Mouse (Mus musculus) embryonic stem cell, embryonic (primary cell): Measurements from ENCODE around the gene Rnf216.

Experiments
- CTCF ChIA-PET, 4 experiments: fragments of 300-600 bp in 2 of 4; fragments of 350-600 bp in 2 of 4; sonication (Branson Sonifier 250); formaldehyde crosslinking; loops; one replicate each; lab custom pipeline; 2022; ENCODE audit warnings: inconsistent platforms in 2 of 4; lab: Charles Lee
- POLR2A ChIA-PET, 4 experiments: fragments of 300-600 bp in 2 of 4; fragments of 350-600 bp in 2 of 4; sonication (Branson Sonifier 250); formaldehyde crosslinking; loops; one replicate each; lab custom pipeline; 2022; ENCODE audit warnings: antibody characterized with exemption in 4 of 4, inconsistent platforms in 1 of 4; lab: Charles Lee

The Rnf216 gene

GRCm38 (mm10) chr5:143052677-143053076, 60.1 kb downstream of the Rnf216 start:
- ChIA-PET CTCF (interaction anchor here in 3 of 4 experiments (0.5 to 2.4 kb wide), 6 partner anchors 14 to 916 kb away, joined by 3 to 8 read pairs (median 4); no protein-coding TSS in a partner anchor), POLR2A (interaction anchor here in 3 of 4 experiments (0.7 to 2.0 kb wide), 5 partner anchors 8 to 90 kb away, joined by 3 to 6 read pairs (median 4); no protein-coding TSS in a partner anchor)

- ChIA-PET CTCF (interaction anchor here in 2 of 4 experiments (0.5 to 2.4 kb wide), 2 partner anchors 15 to 28 kb away, joined by 6 to 8 read pairs; no protein-coding TSS in a partner anchor), POLR2A (interaction anchor here in 2 of 4 experiments (1.5 to 2.4 kb wide), 4 partner anchors 7 to 146 kb away, joined by 4 to 6 read pairs (median 5); no protein-coding TSS in a partner anchor)
Measured at GRCm38 (mm10) chr5:143051851-143052250, 60.9 kb downstream of the Rnf216 start.

- ChIA-PET POLR2A (interaction anchor here (0.5 to 2.4 kb wide), 13 partner anchors 8 to 228 kb away, joined by 3 to 9 read pairs (median 3); partner anchors contain the start of gene Rnf216 (in 1 of the 4)), CTCF (interaction anchor here in 2 of 4 experiments (0.6 to 1.4 kb wide), 3 partner anchors 13 to 114 kb away, joined by 3 to 6 read pairs (median 5); no protein-coding TSS in a partner anchor)
Measured at GRCm38 (mm10) chr5:143050273-143050672, 62.5 kb downstream of the Rnf216 start.

DNA sequence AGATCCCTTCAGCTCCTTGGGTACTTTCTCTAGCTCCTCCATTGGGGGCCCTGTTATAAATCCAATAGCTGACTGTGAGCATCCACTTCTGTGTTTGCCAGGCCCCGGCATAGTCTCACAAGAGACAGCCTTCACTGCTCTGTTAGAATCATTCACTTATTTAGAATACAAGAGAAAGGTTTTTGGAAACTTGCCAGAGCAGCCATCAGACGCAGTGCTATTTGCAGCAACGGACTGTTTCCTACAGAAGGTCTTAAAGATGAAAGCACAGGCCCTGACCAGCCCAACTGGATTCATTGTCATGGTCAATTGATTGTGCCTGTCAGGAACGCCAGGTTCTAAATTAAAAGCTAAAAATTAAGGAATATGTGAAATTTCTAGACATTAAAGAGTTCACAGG, 63.0 kb downstream of the Rnf216 start:
- CTCF ChIA-PET, result interaction anchor here in 2 of 4 experiments (0.7 to 1.4 kb wide), 3 partner anchors 17 to 246 kb away, joined by 3 to 6 read pairs (median 5); no protein-coding TSS in a partner anchor
- POLR2A ChIA-PET, result interaction anchor here in 3 of 4 experiments (0.8 to 2.0 kb wide), 9 partner anchors 9 to 144 kb away, joined by 3 to 9 read pairs (median 3); partner anchors contain the start of gene Rnf216 (in 1 of the 3)

DNA sequence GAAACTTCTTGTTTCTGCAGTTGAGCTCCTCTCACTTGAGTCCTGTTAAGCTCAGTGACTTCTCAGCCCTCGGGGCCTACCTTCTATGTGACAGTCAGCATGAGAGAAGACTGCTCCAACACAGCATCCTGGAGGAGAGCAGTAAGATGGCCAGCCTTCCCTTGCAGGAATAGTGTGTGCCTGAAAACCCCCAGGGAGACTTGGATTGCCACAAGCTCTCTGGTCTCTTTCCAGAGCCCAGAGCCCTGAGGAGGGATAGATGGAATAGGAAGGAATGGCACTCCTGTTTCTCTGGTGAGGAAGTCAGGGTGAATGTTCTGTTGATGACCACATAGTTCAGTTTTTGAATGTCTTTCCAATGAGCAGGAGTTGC, 63.8 kb downstream of the Rnf216 start:
- CTCF ChIA-PET, result interaction anchor here in 2 of 4 experiments (0.6 to 0.9 kb wide), 3 partner anchors 10 to 172 kb away, joined by 3 to 5 read pairs (median 4); no protein-coding TSS in a partner anchor

DNA sequence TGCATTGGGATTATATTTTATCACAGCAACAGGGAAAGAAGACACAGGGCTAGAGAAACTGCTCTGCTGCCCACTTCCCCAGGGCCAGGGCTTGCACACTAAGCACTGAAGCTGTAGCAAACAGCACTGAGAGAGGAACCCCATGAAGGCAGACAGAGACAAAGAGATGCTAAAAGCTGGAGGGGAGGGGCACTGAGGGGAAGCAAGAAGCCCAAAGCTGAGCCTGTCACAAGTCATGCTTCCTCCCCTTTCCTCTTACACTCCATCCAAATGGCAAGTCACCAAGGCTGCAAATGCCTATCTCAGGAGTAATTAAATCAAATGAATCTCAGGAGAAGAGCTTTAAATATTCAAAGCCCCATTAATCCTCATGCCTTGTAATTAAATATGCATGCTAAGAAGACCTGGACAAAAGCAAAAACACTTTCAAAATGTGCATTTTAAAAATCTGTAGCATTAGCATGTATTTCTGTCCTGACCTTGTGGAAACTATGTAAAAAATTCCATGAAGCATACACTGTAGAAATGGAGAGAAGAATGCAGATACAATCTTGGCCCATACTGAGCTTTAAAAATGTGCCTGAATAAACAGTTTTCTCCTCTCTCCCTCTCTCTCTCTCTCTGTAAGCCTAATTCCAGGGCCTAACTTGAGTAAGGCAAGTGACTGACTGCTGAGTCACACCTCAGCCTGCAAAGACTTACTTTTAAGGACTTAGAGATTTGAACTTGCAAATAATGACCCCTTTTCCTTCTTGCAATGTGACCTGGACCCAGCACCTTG, 64.4 kb downstream of the Rnf216 start:
- ChIA-PET CTCF (interaction anchor here in 3 of 4 experiments (0.5 to 1.1 kb wide), 7 partner anchors 9 to 171 kb away, joined by 3 to 5 read pairs (median 3); no protein-coding TSS in a partner anchor), POLR2A (interaction anchor here in 2 of 4 experiments (0.5 to 2.0 kb wide), 6 partner anchors 8 to 269 kb away, joined by 3 to 9 read pairs (median 4); partner anchors contain the start of gene Actb (in 1 of the 2))

More for the DNA sequence above, 63.8 kb downstream of the Rnf216 start:
- POLR2A ChIA-PET, result interaction anchor here in 2 of 4 experiments (0.8 to 2.0 kb wide), 5 partner anchors 8 to 253 kb away, joined by 3 to 9 read pairs (median 3); partner anchors contain the start of gene Actb (in 1 of the 2)

DNA sequence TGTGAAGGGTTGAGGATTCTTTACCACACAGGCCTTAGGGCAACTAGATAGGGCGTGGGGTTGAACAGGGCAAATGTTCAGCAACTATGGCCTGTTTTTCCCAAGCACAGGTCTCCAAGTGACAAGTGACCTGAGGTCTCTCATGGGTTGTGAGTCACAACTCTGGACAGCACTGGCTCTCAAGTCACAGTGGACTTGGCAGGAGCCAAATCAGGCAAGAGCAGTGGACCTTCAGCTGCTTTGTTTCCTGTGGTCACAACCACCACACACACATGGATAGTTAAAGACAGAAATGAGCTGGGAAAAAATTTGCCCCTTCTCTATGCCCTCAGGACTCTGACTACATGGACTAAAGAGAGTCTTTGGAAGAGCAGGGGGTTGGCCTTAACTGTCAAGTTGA, 65.2 kb downstream of the Rnf216 start:
- ChIA-PET POLR2A (interaction anchor here in 2 of 4 experiments (1.2 to 1.9 kb wide), 2 partner anchors 109 to 142 kb away, joined by 3 to 7 read pairs; partner anchors contain the start of gene Actb (in 1 of the 2)), CTCF (interaction anchor here in 2 of 4 experiments (0.6 to 1.3 kb wide), 3 partner anchors 10 to 112 kb away, joined by 3 to 5 read pairs (median 4); no protein-coding TSS in a partner anchor)

DNA sequence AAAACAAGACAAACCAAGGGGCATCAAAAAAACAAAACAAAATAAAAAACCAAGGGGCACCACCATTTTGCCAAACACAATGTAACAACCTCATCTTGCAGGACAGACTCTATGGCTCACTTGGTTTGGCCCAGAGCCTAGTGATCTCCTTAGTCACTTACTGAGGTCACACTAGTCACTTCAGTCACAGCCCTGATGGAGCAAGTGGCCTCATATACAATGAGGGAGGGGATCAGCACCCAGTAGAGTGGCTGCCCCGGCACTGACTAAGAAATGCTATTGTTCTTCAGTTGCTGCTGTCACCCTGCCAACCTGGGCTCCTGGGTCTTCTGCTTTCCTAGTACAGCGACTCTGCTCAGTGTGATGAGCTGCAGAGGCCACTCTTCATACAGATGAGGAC, 68.9 kb downstream of the Rnf216 start:
- POLR2A ChIA-PET, result interaction anchor here in 2 of 4 experiments (1.1 to 1.5 kb wide), 4 partner anchors 9 to 106 kb away, joined by 3 to 6 read pairs (median 4); no protein-coding TSS in a partner anchor
- CTCF ChIA-PET, result interaction anchor here in 1 of 4 experiments (0.9 to 2.7 kb wide), 2 partner anchors 85 to 107 kb away, joined by 3 to 16 read pairs; no protein-coding TSS in a partner anchor

DNA sequence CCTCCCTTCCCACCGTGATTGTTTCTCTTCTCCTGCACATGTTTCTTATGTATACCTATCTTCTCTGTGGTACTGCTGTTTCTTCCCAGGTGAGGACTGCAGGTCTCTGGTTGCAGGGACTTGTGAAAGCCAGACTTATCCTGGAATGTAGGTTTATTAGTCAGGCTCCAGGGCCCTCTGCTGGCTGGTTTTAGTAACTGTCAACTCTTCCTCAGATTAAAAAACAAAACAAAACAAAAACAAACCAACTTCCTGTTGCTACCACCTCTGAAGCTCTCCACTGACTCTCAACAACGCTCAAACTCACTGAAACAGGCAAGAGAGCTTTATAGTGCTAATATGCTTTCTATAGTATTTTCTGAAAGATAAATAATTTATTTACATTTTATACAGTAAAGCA, 69.5 kb downstream of the Rnf216 start:
- POLR2A ChIA-PET, result interaction anchor here in 1 of 4 experiments (0.6 to 1.5 kb wide), 2 partner anchors 11 to 23 kb away, joined by 3 to 5 read pairs; no protein-coding TSS in a partner anchor
- CTCF ChIA-PET, result interaction anchor here in 1 of 4 experiments (0.9 to 2.7 kb wide), 2 partner anchors 85 to 106 kb away, joined by 3 to 16 read pairs; no protein-coding TSS in a partner anchor

GRCm38 (mm10) chr5:143038794-143039193, 74.0 kb downstream of the Rnf216 start:
- CTCF ChIA-PET, result interaction anchor here in 2 of 4 experiments (0.7 to 1.9 kb wide), 6 partner anchors 10 to 182 kb away, joined by 3 to 10 read pairs (median 4); no protein-coding TSS in a partner anchor
- POLR2A ChIA-PET, result interaction anchor here in 2 of 4 experiments (0.8 to 2.1 kb wide), 5 partner anchors 9 to 133 kb away, joined by 3 to 9 read pairs (median 4); partner anchors contain the start of gene Actb (in 1 of the 2)

DNA sequence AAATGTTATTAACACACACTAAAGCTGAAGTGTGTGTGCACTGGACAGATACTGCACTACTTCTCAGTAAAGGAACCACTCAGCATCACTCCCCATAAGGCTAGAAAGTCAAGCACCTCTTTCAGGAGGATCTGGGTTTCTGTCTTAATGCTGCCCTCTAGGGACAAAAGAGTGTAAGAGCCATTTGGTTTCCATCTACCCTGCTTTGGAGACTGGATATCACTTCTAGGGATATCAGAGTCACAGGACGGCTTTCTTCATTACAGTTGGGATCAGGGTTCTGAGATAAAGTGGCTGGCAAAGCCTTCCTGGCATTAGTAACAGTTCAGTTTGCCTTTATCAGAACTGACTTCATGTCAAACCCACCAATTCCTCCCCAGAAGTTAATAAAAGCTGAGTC, 75.6 kb downstream of the Rnf216 start:
- POLR2A ChIA-PET, result interaction anchor here in 2 of 4 experiments (0.9 to 1.5 kb wide), 5 partner anchors 21 to 132 kb away, joined by 3 to 4 read pairs (median 3); no protein-coding TSS in a partner anchor
- CTCF ChIA-PET, result interaction anchor here (0.7 to 1.9 kb wide), 15 partner anchors 10 to 102 kb away, joined by 3 to 10 read pairs (median 3); no protein-coding TSS in a partner anchor

DNA sequence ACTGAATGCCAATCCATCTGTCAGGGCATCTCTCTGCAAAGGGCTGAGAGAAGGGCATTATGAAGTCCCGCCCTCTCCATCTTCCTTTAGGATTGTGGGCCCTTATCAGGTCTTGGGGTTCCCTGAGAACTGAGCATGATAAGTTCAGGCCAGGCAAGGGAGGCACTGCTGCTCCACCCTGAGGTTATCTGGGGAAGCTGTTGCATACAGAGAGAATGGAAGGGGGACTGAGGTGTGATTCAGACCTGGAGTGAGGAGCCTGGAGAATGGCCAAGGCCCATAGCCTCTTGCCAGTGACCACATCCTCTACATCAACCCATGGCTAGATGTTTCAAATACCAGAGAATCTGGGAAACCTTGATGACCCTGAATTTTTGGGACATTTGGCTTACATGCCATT, 76.7 kb downstream of the Rnf216 start:
- POLR2A ChIA-PET, result interaction anchor here in 1 of 4 experiments (1.0 kb wide), 1 partner anchor 23 kb away, joined by 3 read pairs; no protein-coding TSS in a partner anchor

GRCm38 (mm10) chr5:143035271-143035670, 77.5 kb downstream of the Rnf216 start:
- ChIA-PET POLR2A (interaction anchor here in 2 of 4 experiments (0.7 to 1.3 kb wide), 2 partner anchors 19 to 72 kb away, joined by 3 read pairs; no protein-coding TSS in a partner anchor), CTCF (interaction anchor here in 1 of 4 experiments (0.7 to 0.8 kb wide), 3 partner anchors 99 to 111 kb away, joined by 3 to 4 read pairs (median 3); no protein-coding TSS in a partner anchor)

More for the DNA sequence above, 76.7 kb downstream of the Rnf216 start:
- CTCF ChIA-PET, result interaction anchor here in 3 of 4 experiments (0.8 to 1.2 kb wide), 5 partner anchors 15 to 101 kb away, joined by 3 to 6 read pairs (median 3); no protein-coding TSS in a partner anchor

DNA sequence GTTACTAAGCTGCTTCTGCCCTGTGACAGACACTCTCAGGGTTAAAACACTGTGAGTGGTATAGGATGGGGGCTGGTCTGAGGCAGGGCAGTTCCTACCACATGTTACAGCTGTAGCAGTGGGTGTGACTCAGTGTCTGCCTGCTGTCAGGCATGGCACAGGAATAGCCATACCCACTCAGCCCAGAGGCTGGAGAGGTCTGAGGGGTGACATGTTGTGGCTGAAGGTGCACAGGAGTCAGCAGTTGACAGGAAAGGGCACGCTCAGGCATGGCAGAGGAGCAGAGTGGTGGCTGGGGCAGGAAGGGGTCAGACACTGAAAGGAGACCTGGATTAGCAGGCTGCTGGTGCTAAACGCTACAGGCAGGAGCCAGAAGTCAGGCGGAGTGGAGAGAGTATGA, 78.7 kb downstream of the Rnf216 start:
- CTCF ChIA-PET, result interaction anchor here in 3 of 4 experiments (0.6 to 0.7 kb wide), 4 partner anchors 19 to 155 kb away, joined by 3 to 4 read pairs (median 4); no protein-coding TSS in a partner anchor

GRCm38 (mm10) chr5:143033277-143033676, 79.5 kb downstream of the Rnf216 start:
- ChIA-PET POLR2A (interaction anchor here in 1 of 4 experiments (0.6 to 2.3 kb wide), 4 partner anchors 11 to 653 kb away, joined by 3 to 5 read pairs (median 4); partner anchors contain the start of gene Actb), CTCF (interaction anchor here in 2 of 4 experiments (0.6 to 0.7 kb wide), 3 partner anchors 20 to 154 kb away, joined by 3 to 4 read pairs (median 4); no protein-coding TSS in a partner anchor)

More for the DNA sequence above, 78.7 kb downstream of the Rnf216 start:
- POLR2A ChIA-PET, result interaction anchor here in 1 of 4 experiments (1.3 to 1.4 kb wide), 2 partner anchors 20 to 128 kb away, joined by 3 to 4 read pairs; partner anchors contain the start of gene Actb

DNA sequence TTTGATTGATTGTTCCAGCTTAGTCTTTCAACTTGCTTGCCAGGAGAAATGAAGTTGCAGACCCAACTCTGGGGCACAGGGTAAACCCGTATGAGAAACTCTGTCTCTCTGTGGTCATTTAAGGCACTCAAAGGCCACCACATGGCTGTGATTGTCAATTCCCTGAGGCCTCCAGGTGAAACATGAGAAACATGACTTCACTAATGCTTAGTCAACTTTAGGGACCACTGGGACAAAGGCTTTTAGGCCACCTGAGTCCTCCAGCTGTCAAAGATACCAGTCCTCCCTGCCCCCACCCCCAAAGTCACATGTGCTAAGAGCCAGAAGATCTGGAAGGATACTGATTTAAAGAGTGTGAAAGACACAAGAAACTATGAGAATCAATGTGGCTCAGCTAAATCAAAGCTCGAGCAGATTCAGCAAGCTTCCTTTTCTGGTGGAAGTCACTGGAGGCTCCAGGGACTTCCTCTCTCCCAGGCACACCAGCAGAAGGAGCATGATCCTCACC, 80.1 kb downstream of the Rnf216 start:
- ChIA-PET POLR2A (interaction anchor here in 1 of 4 experiments (0.6 to 2.3 kb wide), 5 partner anchors 9 to 126 kb away, joined by 3 to 5 read pairs (median 3); partner anchors contain the start of gene Actb), CTCF (no interaction called here)
